Mouse (Mus musculus): ENCODE measurements at regions not wholly inside any gene's neighbourhood (a gene's known extent, or its start where the extent isn't known, plus 50 kb on each side); places are given as distances from the start of the nearest gene placed in this dataset.

- DNase-seq (ENCODE audit: low spot score in 2 of 2): no peak
Observed at GRCm38 (mm10) chr10:97387196-97387876, 92.1 kb upstream of the Dcn start.

- no peak for DNase-seq (ENCODE audit: low spot score in 2 of 2)
Observed at GRCm38 (mm10) chr10:97389647-97390590, 89.5 kb upstream of the Dcn start.

GRCm38 (mm10) chr10:97397062-97397771 is 82.2 kb upstream of the Dcn start:
- no peak for DNase-seq (ENCODE audit: low spot score in 2 of 2)

GRCm38 (mm10) chr10:97397896-97398295 is 81.5 kb upstream of the Dcn start:
- no peak for DNase-seq (ENCODE audit: low spot score in 2 of 2)

- no peak for DNase-seq (ENCODE audit: low spot score in 2 of 2)
Observed at GRCm38 (mm10) chr10:97402524-97402923, 76.9 kb upstream of the Dcn start.

GRCm38 (mm10) chr10:97404076-97404787 is 75.2 kb upstream of the Dcn start:
- DNase-seq (ENCODE audit: low spot score in 2 of 2): no peak

- DNase-seq (ENCODE audit: low spot score in 2 of 2): no peak
Observed at GRCm38 (mm10) chr10:97409181-97409581, 70.2 kb upstream of the Dcn start.

GRCm38 (mm10) chr10:97409909-97410308 is 69.5 kb upstream of the Dcn start:
- DNase-seq (ENCODE audit: low spot score in 2 of 2): no peak

- DNase-seq (ENCODE audit: low spot score in 2 of 2): no peak
Observed at GRCm38 (mm10) chr10:97422579-97422978, 56.8 kb upstream of the Dcn start.

GRCm38 (mm10) chr10:97423039-97423700 is 56.2 kb upstream of the Dcn start:
- no peak for DNase-seq (ENCODE audit: low spot score in 2 of 2)

Data from right cerebral cortex, adult 2 months (tissue).